Mouse (Mus musculus) spleen, adult 12 weeks (tissue): ENCODE data around the gene Taf1b.

Experiments
- DNase-seq: peaks from one replicate; pipeline ENCODE4 v3.0.0; 2022; ENCODE audit warnings: low spot score

Taf1b gene

GRCm38 (mm10) chr12:24603266-24603665 lies 105.1 kb downstream of the Taf1b start:
- peak; percentile 29 for DNase-seq

- no peak for DNase-seq
Measured at GRCm38 (mm10) chr12:24606166-24606565, 108.0 kb downstream of the Taf1b start.
